Mouse (Mus musculus) small intestine, adult 2 months (tissue): ENCODE results near the gene Itch.

Experiments
- CTCF ChIP-seq: fragments of 200-500 bp; IDR thresholded peaks from 2 replicates; pipeline ENCODE4 v1.5.1; 2012; ENCODE audit warnings: low read depth, mild to moderate bottlenecking, control low read depth, inconsistent platforms, low read length, moderate library complexity, mixed read lengths; ENCODE audit not compliant: insufficient replicate concordance, insufficient read length; ENCODE audit errors: extremely low read depth
- POLR2A ChIP-seq: fragments of 200-500 bp; IDR thresholded peaks from 2 replicates; pipeline ENCODE4 v1.6.1; 2012; ENCODE audit warnings: low read depth, mild to moderate bottlenecking, control low read depth, inconsistent platforms, low read length, moderate library complexity

GRCm38 (mm10) chr2:155084546-155084945, 48.8 kb upstream of the Itch start:
- TF ChIP-seq POLR2A (no peak), CTCF (no peak)
